Mouse (Mus musculus) lung, postnatal 10 days (tissue): Measurements from ENCODE around the gene Cc2d2b.

Experiments used
- DNase-seq: peaks from one replicate; pipeline ENCODE4 v3.0.0; 2021

The Cc2d2b gene

GRCm38 (mm10) chr19:40748559-40748958, at the start of gene Cc2d2b:
TSS of gene Cc2d2b (plus strand) at chr19:40748753.
- DNase-seq = no peak

GRCm38 (mm10) chr19:40699816-40700215, 48.7 kb upstream of the Cc2d2b start:
- no peak for DNase-seq

GRCm38 (mm10) chr19:40702406-40702805, 46.1 kb upstream of the Cc2d2b start:
- peak; percentile 60 for DNase-seq

- DNase-seq = no peak
Measured at GRCm38 (mm10) chr19:40712889-40713628, 35.5 kb upstream of the Cc2d2b start.

GRCm38 (mm10) chr19:40714700-40715099, 33.9 kb upstream of the Cc2d2b start:
- peak; percentile 28 for DNase-seq

GRCm38 (mm10) chr19:40716981-40717380, 31.6 kb upstream of the Cc2d2b start:
- no peak for DNase-seq

- DNase-seq = no peak
Measured at GRCm38 (mm10) chr19:40719439-40720105, 29.0 kb upstream of the Cc2d2b start.

GRCm38 (mm10) chr19:40720381-40720780, 28.2 kb upstream of the Cc2d2b start:
- DNase-seq = no peak

GRCm38 (mm10) chr19:40722137-40723038, 26.2 kb upstream of the Cc2d2b start:
- peak; percentile 75 for DNase-seq

GRCm38 (mm10) chr19:40723516-40723915, 25.0 kb upstream of the Cc2d2b start:
- no peak for DNase-seq

GRCm38 (mm10) chr19:40726148-40726547, 22.4 kb upstream of the Cc2d2b start:
- DNase-seq = peak; percentile 59

- DNase-seq = no peak
Measured at GRCm38 (mm10) chr19:40726614-40727013, 21.9 kb upstream of the Cc2d2b start.

GRCm38 (mm10) chr19:40728213-40728612, 20.3 kb upstream of the Cc2d2b start:
- DNase-seq = no peak

- DNase-seq = peak; percentile 63
Measured at GRCm38 (mm10) chr19:40728732-40729420, 19.7 kb upstream of the Cc2d2b start.

- DNase-seq = no peak
Measured at GRCm38 (mm10) chr19:40733409-40733808, 15.1 kb upstream of the Cc2d2b start.

- no peak for DNase-seq
Measured at GRCm38 (mm10) chr19:40733849-40734248, 14.7 kb upstream of the Cc2d2b start.

GRCm38 (mm10) chr19:40736680-40737512, 11.7 kb upstream of the Cc2d2b start:
- DNase-seq = peak; percentile 85

GRCm38 (mm10) chr19:40737613-40738012, 10.9 kb upstream of the Cc2d2b start:
- DNase-seq = no peak

GRCm38 (mm10) chr19:40738683-40739324, 9.7 kb upstream of the Cc2d2b start:
- no peak for DNase-seq

GRCm38 (mm10) chr19:40746603-40747002, 1.9 kb upstream of the Cc2d2b start:
- no peak for DNase-seq

GRCm38 (mm10) chr19:40754311-40754710, 5.8 kb downstream of the Cc2d2b start:
- peak; percentile 64 for DNase-seq
